Mouse (Mus musculus) thymus, postnatal 4 days (tissue): ENCODE measurements around the gene Vti1a.

Experiments used
- DNase-seq: peaks from one replicate; pipeline ENCODE4 v3.0.0; 2021

Vti1a gene

GRCm38 (mm10) chr19:55315452-55316108 lies 515 bp upstream of the Vti1a start, which contains the start of gene Zdhhc6:
Gene Zdhhc6 (minus strand): TSS chr19:55316032.
- peak; percentile 94 for DNase-seq

DNA sequence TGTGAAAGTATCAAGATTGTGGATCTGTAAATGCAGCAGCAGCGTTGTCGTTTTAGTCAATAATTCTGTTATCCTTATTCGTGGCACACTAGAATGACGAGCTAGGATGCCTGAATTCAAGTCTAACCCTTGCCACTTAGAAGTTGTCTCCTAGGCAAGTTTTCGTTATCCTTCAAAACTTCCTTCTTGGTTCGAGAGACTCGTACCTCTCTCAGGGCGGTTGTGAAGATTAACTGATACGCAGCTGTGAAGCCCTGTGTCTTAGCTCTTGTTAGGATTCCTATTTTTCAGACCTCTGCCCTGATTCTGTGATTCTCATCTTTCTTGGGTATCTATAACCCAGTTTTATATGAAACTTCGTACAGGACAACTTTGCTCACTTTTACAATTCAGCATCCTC lies 806 bp downstream of the Vti1a start:
- no peak for DNase-seq

- DNase-seq: no peak
Observed at GRCm38 (mm10) chr19:55319036-55319435, 2.9 kb downstream of the Vti1a start.

GRCm38 (mm10) chr19:55319521-55319920 lies 3.4 kb downstream of the Vti1a start:
- DNase-seq: no peak

DNA sequence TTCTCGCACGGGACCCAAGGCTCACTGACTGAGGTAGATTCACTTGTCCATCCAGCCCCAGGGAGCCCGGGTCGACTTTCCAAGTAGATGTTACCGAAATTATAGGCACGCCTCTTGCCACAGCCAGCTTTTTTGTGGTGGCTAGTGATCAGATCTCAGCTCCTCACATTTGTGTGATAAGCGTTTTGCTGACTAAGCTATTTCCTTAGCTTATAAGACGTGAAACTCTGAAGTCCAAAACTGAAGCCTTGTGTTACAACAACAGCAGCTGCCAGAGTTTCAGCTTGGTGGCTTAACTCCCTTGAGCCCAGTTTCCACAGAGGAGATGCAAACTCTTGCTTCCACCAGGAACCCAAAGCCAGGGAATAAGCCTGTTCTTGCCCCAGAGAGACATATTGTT lies 6.5 kb downstream of the Vti1a start:
- no peak for DNase-seq

DNA sequence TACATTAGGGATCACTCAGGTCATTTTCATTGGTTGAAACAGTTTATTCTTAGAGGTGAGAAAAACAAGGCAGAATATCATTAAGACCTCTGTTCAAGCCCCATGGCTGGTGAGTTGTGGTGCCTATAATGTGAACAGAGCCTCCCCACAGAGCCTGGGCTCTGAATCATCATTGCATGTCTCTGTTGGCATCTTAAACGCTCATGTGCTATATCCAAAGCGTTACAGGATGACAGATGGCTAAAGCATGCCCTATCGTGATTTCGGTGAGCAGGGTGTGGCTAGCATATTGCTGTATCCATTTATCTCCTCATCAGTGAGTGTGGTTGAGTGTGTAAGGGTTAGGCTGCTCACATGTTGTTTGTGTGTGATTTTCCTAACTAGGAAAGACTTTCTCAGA lies 11.4 kb downstream of the Vti1a start:
- no peak for DNase-seq

DNA sequence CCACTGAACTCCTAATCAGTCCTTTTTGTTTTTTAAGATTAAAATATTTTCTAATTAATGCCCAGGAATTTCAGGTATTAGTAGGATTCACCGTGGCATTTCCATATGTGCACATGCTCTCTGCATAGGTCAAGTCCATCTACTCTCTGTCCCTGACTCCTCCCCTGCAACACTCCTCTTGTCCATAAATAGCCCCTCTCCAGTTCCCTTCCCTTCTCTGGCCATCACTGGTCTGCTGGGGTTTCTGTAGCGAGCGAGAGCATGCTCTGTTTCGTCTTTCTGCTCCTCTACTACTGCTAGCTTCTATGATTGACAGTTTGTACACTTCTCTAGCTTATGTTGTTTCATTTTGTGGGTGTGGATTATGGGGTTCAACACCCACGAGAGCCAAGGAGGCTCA lies 15.7 kb downstream of the Vti1a start:
- no peak for DNase-seq

DNA sequence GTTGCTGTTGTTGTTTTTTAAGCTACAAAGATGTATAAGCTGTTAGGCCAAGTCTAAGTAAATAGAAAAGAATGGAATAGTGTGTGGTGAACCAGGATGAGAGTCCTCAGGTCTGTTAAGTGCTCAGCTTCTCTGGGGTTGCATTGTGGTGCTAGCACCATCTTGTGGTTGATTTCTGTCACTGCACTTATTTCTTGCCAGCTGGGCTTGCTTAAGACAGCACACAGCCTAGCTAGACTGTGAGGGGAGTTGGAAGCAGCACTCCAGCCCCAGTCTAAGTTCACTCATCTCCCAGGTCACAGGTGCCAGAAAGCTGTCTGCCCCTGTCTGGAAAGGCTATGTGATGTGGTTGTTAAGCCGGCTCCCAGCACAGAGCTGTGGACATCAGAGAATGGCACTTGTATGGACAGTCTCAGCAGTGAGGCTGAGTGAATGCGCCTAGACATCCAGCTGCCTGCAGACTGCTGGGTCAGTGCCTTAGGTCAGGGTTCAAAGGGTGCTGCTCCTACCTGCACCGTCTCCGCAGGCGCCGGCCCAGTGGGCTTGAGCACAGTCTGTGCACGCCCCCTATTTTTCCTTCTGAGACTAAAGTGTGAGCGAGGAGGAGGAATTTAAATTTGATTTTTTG lies 16.7 kb downstream of the Vti1a start:
- DNase-seq: peak; percentile 55

GRCm38 (mm10) chr19:55335881-55336280 lies 19.8 kb downstream of the Vti1a start:
- no peak for DNase-seq

GRCm38 (mm10) chr19:55336441-55336840 lies 20.3 kb downstream of the Vti1a start:
- no peak for DNase-seq

DNA sequence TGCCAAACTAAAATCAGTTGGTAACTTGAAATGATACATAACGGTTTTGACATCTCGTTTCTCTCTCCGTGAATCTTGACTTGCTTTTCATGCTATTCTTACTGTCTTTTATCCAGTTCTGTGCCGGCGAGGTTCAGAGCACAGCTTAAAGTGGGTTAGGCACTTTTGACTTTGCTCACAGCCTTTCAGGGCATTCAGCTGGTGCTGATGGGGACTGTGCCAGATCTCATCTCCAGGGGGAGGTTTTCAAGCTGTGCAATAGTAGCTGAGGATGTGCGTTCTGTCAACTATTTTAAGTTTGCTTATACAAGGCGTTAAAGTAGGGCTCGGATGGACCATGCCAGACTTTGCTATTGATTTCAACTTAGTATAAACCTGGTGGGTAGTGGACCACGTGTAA lies 21.0 kb downstream of the Vti1a start:
- no peak for DNase-seq

DNA sequence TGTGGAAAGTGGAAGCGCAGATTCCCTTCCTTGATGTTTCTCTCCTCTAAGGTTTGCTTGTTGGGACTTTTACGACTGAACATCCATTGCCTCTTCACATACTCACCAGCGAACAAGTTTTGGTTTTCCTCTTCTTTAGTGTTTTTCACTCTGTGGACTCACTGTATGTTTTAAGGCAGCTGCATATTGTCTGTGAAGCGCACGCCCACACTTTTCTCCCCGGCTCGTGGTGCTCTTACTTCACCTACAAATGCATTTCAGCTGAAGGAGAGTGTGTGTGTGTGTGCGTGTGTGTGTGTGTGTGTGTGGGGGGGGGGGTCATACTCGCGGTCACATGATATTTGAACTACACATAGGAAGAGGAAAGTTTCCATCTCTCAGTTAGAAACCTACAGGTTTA lies 21.6 kb downstream of the Vti1a start:
- DNase-seq: no peak

- no peak for DNase-seq
Observed at GRCm38 (mm10) chr19:55340521-55340920, 24.4 kb downstream of the Vti1a start.

DNA sequence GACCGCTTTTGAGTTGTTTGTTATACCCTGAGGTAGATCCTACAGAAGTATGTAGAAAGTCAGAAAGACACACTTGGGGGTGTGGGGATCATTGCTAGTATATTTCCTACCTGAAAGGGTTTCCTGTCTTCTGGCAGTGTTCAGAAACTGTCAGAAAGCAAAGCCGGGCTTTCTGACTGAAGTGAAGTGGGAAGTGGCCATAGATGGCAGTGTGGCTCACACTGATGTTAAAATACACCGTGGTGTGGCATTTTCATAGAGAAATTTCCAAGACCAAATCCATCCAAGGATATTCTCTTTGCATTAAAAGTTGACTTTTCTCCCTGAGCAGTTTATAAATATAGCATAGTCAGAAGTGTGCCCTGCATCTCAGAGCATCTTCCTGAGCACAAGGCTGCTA lies 25.3 kb downstream of the Vti1a start:
- DNase-seq: no peak

- DNase-seq: no peak
Observed at GRCm38 (mm10) chr19:55342423-55342822, 26.3 kb downstream of the Vti1a start.

GRCm38 (mm10) chr19:55343274-55343673 lies 27.2 kb downstream of the Vti1a start:
- DNase-seq: no peak

- no peak for DNase-seq
Observed at GRCm38 (mm10) chr19:55348187-55348586, 32.1 kb downstream of the Vti1a start.

DNA sequence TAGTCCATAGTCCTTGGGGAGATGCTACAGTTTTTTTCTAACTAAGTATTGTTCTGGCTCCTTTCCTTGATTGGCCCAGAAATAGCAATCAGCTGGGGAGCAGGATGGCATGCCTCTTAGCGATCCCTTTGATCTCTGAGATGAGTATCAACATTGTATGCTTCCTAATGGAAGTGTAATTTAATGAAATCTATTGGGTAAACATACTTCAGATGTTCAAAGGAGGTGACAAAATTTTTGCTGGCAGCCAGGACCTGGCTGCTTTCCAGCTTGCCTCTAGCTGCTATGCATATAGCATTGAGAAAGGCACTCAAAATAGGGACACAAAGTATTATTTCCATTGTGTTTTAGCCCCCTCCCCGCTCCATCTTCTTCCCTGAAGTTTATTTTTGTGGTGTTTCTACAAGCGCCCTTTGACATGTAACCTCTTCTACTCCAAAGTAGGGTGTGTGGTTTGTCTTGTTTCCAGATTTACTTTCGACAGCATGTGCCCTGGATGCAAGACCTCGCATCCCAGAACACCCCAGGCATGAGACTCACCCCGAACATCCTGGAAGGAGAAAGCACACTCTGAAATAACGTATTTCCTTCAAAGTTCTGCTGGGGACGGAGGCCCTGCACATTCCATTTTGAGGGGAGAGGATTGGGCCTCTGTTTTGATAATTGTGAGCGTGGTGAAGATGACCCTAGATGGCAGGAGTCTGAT lies 34.7 kb downstream of the Vti1a start:
- no peak for DNase-seq

DNA sequence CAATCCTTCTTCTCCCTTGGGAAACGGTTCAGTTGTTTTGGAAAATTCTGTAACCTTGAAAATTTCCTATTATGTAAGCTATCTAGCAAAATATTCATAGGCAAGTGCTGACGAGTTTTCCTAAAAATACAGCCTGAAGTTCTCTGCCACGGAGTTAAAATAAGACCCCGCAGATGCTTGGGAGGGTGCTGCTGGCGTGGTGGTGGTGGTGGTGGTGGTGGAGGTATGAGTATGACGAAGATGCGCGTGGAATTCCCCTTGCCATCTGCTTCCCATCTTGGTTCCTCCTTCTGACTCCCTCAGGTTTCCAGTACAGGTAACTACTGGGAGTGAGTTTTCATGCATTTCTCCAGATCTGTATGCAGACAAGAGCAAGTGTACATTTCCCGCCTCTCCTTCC lies 46.5 kb downstream of the Vti1a start:
- no peak for DNase-seq

GRCm38 (mm10) chr19:55369691-55370090 lies 53.6 kb downstream of the Vti1a start:
- DNase-seq: no peak

DNA sequence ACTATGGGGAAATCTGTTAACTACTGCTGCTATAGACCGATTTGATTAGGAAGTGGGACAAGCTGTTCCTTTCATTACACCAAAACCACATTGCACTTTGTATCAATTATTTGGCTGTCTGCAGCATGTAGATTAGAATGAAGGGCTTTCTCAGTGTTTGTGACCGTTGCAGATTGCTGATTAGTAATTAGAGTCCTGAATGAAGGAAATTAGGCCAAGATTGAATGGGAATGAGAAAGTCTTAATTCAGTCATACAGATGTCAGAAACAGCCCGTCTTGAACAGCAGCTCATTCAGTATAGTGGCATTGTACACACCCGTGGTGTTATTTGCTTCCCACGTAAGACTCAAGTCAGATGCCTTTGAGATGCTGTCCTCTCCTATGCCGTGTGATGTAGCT lies 60.2 kb downstream of the Vti1a start:
- no peak for DNase-seq

GRCm38 (mm10) chr19:55377465-55377864 lies 61.4 kb downstream of the Vti1a start:
- DNase-seq: no peak

- DNase-seq: no peak
Observed at GRCm38 (mm10) chr19:55378884-55379283, 62.8 kb downstream of the Vti1a start.

DNA sequence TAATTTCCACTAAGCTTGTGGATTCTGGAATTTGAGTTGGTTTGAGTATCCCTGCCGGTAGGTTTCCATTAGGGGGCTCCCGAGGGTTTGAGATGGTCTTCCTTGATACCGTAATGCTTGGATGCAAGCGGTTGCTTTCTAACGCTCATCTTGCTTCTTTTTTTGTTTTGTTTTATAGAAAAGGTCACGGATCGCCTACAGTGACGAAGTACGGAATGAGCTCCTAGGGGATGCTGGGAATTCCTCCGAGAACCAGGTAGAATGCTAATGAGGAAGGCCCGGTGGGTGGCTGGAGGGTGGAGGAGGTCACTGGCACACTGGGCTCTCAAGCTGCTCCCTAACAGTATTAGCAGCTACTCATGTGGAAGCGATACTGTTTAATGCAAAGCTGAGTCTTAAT lies 64.7 kb downstream of the Vti1a start:
- no peak for DNase-seq
